Mouse (Mus musculus) cerebellum, adult 11-12 months (tissue): ENCODE data around the gene Twf2.
A peak's percentile ranks its signal among the peaks of the same experiment; 100 is the strongest.
"Not testable (repeated sequence)": the region's sequence is repeated elsewhere in the genome, so short reads cannot be mapped to it uniquely, and the experiment has no call there.

Source experiments
- DNase-seq: peaks from one replicate; pipeline ENCODE4 v3.0.0; 2022

Twf2 gene

DNA sequence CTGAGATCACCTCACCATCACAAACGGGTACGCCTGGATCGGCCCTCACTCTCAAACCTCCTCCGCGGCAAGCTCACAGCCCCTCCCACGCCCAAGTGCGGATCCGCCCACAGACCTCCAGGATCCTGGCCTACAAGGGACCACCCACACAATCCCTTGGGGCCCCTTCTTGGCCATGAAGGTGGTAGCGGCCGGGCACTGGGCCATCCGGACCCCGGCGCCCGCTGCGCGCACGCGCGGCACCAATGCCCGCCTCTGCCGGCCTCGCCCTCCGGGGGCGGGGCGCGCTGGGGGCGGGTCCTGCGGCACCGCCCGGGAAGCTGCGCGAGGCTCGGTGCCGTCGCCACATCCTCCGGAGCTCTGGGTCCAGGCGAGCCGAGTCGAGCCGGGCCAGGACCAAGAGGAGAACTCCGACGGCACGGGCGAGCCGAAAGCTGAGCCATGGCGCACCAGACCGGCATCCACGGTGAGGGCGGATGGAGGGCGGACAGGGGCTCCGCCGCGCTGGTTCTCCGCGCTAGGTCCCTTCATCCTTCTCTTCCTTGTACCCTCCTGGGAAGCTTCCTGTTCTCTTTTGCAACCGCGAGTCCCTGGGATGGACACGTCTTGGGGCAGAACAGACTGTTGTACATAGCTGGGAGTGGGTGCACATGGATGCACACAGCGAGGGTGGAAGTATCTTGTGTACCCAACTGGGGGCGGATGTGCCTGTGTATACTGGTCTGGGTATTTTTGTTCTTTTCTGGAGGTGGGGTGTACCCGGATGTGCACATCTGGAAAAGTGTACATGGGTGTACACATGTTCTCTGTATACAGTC lies at the start of gene Twf2:
Gene Twf2 (plus strand): TSS at position 290 of the 818 bp plus-strand sequence.
- DNase-seq = peak; percentile 93

DNA sequence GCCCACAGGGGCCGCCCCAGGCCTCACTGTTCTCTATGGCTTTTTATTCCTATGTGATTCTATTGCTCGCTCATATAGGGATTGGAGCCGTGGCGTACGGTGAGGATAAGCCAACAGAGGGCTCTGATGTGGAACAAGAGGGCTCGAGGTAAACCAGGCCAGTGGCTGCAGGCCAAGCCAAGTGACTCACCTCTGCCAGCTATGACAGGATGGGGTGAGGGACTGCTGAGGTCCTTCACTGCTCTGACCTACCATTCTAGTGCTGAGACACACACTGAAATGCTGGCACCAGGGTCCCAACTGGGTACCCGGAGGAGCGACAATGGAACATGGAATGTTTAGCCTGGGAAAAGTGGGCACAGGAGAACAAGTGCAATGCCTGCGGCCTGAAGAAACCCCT lies 48.8 kb upstream of the Twf2 start:
- peak; percentile 43 for DNase-seq

DNA sequence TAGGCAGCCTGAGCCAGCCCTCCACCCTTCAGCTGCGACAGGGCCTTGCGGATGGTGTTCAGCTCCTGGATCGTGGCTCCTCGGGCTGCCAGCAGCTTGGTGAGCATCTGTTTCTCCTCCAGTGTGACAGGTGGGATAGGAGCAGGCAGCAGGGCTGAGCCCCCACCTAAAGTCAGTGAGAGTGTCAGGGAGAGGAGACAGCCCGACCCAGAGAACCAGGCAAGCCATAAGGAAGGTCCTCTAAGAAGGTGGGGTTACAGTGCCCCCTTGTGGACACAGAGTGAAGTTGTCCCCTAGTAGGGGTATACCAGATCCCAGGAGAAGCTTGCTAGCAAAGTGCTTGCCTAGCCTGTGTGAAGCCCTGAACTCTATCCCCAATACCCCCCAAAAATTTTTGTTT lies 46.5 kb upstream of the Twf2 start:
- DNase-seq = peak; percentile 71

DNA sequence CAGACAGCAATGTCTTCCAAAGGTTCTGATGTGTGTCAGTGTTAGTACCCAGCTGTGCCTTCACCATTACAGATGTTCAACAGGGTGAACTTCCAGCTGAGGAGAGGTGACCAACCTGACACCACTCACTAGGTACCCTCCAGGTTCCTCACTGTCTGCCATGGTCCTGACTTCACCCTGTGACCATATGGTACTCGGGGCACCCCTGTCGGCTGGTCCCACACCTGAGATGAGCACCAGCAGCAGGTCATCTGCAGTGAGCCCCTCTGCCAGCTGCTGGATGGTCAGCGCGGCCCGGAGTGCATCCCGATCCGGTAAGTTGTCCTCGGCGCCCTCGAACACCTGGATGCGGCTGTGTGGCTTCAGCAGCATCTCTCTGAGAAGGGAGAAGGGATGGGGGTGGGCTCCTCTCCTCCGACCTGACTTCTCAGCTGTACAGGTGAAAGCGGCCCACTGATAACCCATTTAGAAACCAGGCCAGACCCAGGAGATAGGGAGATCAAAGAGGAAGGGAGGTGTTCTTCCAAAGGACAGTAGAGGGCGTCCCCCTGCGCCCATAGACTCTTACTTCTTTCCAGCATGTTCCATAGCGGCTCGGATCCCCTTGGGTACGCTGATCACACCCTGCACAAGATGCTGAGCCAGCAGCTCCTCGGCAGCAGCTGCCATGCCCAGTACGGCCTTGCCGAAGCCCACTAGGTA lies 45.8 kb upstream of the Twf2 start:
- DNase-seq = peak; percentile 37

DNA sequence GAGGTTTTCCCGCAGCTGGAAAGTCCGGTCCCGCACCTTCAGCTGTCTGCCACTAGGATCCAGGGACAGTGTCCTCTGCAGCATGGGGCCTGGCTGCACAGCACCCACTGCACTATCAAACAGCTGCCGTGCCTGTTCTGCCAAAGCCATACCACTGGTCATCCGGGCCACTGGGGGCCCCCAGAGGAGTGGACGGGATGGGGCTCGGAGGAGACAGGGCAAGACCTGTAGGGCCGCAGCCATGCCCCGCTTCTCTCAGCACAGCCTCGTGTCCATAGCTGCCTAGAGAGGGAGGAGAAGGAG lies 45.3 kb upstream of the Twf2 start:
- DNase-seq = peak; percentile 42

DNA sequence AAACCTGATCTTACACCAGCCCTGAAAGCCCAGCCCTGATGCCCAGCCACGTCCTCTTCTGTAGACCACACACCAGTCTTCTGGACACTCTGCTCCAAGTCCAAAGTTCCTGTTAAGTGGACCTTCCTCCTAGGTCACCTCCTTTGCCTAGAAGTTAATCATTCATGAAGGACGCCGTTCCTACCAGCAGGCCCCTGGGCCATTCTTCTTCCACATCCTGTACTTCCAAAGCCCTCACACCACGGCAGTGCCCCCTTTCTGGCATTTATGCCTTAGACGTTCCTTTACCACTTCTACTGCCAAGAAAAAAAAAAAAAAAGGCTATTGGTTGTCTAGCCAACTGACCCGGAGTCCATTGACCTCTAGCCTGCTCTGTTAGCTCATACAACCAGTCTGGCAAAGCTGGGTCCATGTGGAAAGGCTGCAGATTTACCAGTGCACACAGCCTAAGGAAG lies 44.8 kb upstream of the Twf2 start, which contains the start of gene Glyctk:
Gene Glyctk (minus strand): TSS at position 102 of the 455 bp plus-strand sequence.
- DNase-seq = no peak

DNA sequence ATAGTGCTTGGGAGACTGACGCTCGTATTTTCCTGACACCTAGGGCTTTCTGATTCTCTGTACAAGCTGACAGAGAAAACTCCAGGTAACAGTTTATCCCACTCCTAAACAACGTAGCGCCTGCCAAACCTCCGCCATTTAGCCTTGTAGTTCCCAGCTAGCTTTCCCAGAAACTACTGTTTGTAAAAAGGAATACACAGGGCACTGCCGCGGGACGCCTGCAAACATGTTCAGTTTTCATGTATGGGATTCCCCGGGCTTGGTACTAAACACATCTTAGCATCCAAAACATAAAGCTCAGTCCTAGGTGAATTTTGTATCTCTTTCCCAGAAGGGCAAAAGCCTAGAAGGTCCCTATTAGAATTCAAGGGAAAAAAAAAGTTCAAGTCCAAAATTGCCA lies 43.7 kb upstream of the Twf2 start:
- peak; percentile 28 for DNase-seq

DNA sequence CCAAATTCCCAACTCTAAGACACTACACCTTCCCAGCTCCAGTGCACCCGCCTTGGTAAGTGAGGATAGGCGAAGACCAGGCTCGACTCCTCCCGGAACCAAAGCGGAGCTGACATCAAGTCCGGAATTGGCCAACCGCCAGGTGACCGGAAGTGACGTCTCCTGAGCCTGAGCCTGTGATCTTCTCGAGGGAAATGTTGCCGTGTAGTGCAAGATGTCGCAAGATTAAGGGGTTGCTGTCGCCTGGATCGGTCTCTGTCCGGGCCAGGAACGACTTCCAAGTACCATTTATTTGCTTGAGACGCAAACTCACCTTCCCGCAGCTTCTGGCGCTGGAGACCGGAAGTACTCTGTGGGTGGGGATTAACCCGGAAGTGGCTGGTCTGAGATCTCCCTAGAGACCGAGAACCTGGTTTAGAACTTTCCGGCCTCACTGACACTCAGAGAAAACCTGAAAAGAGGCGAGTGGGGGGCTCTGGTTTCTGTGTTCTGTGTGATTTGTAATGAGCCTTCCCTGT lies 43.1 kb upstream of the Twf2 start:
- DNase-seq = peak; percentile 94

DNA sequence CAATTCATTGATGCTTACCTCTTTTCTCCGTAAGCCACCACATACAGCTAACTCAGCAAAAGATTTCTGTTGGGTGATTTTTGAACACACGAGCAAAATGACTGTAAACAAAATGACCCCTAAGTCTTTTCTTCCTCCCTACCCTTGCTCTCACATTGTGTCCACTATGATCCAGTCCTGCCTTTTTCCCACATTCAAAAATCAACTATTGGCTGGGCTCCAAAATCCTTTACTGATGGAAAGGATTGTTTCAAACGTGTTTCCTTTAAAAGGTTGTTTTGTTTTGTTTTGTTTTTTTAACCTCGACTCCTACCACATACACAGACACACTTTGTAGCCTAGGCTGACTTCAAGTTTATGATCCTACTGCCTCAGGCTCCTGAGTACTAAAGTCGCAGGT lies 42.5 kb upstream of the Twf2 start:
- no peak for DNase-seq

DNA sequence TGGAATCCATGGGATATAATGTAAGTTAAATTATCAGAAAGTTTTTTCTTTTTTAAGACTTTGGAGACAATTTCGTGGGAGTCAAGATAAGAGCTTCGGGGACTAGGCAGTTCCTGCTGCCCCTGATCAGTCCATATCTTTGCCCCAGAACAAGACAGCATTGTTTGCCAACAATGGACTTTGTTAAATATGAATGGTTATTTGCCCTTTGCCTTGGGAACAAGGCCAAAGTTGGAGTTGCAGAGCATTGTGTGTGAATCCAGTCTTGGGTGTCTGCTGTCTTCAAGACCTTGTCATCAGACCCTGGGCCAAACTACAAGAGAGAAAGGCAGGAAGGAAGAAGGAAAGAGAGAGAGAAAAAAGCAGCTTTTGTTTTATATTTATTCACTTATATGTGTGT lies 36.2 kb upstream of the Twf2 start:
- DNase-seq = no peak

DNA sequence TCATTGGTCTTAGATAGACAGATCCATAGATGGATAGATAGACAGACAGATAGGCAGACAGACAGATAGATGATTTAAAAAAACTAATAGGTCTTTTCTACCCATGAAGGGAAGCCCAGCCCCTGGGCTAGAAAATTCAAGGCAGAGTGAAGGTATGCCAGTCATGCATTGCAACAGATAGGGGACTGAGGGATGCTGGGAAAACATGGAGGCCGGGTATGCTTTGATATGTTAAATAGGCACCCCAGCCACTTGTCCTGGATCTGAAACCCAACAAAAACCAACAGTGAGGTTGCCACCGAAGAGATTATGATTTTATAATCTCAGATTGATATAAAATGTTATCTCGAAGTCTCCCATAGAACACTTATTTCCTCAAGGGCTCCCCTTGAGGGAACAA lies 35.7 kb upstream of the Twf2 start:
- no peak for DNase-seq

DNA sequence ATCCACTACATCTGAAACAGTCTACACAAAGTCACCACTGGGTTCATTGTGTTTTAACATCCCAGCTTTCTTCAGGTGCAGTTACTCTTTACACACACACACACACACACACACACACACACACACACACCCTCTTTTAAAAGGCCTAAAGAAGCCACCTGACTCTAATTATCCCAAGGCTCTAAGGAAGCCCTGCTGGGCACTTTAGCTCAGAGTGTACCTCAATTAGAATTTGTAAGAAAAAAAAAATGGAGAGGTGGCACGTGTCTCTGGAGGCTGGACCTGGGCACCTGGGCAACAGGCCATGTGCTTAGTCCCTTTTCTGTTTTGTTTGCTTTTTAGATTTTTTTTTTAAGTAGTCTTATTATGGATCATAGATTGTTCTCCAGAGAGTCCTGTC lies 35.2 kb upstream of the Twf2 start:
- no peak for DNase-seq

DNA sequence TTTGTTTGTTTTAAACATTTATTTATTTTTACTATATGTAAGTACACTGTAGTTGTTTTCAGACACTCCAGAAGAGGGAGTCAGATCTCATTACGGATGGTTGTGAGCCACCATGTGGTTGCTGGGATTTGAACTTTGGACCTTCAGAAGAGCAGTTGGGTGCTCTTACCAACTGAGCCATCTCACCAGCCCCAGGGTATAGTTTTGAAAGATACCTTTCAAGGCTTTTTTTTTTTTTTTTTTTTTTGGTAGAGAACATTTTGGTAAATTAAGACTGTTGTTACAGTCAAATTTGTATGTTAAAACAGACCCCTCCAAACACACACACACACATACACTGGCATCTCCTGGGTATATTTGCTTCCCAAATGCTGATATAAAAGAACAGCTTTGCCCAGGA lies 33.9 kb upstream of the Twf2 start:
- DNase-seq = not testable (repeated sequence)

DNA sequence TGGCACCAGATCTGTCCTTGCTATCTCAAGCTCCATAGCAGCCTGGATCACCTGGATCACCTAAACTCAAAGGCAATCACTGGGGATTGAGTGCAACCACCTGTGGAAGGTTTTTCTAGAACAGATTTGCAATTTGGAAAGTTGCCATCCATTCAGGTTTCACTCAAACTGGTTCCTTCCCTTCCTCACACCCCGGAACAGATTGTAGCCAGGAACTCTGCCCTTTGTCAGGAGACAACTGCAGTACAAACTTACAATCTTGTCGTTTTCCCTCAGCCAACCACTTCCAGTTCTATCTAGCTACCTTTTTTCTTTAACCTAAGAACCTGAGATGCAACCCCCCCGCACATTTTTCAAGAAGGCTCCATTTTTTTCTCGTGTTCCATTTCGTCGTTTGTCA lies 33.0 kb upstream of the Twf2 start:
- peak; percentile 49 for DNase-seq

DNA sequence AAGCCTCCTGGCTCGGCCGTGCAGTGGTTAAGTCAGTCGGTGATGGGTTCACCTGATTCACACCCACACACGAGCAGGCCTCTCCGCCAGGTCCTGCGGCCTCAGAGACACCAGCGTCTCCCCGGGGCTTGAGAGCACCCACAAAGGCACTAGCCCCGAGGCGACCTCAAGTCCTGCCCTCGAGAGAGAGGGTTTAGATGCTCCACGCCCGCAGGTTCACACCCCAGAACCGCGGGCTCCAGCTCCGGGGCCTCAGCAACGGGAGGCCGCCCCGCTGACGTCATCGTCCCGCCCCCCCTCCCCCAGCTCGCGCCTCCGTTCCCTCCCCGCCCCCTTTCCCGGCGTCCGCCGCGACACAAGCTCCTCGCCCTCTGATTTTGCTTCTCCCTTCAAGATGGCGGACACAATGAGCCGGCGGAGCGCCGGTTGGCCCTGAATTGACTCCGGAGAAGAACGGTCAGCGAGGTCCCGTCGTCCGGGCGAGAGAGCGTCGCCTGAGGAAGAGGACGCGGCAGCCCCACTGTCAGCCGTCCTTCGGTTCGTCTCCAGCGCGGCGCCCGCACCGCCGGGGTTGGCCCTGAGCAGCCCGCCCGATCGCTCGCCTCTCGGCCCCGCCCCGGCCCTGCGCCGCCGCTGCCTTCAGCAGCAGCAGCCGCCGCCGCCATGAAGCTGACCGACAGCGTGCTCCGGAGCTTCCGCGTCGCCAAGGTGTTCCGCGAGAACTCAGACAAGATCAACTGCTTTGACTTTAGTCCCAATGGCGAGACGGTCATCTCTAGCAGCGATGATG lies 32.2 kb upstream of the Twf2 start, which contains the start of gene Wdr82:
Gene Wdr82 (plus strand): TSS at position 373 of the 790 bp plus-strand sequence.
- DNase-seq = peak; percentile 89

DNA sequence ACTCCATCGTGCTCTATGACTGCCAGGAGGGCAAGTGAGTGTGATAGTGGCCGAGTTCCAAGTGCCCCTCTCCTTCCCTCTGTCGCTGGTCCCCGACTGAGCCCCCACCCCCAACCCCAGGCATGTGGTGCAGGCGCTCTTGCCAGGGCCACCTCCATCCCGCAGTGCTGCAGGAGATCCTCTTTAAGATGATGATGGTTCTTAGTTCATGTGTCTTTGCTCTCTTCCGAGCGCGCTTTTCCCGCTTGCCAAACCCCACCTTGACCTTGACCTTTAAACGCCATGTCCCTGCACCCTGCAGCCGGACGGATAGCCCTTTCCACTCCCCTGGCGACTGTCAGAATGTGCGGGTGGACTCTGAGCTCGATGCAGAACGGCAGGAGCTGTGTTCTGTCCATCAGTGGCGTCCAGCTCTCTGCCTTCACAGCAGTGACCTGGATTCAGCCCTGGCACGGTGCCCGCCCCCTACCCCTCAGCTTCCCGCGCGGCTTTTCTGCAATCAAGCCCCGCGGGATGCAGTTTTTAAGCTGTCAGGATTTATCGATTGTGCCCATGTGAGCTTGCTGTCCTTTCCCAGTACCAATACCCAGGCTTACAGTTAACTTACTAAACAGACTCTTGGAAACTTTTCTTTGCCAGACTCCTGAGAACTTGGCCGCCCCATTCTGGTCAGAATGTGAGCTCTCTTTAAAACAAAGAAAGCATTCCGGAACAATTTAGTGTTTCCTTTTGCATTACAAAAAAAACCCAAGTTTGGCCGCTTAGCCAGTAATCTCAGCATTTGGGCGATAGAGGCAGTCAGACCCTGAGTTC lies 31.4 kb upstream of the Twf2 start:
- DNase-seq = peak; percentile 87

DNA sequence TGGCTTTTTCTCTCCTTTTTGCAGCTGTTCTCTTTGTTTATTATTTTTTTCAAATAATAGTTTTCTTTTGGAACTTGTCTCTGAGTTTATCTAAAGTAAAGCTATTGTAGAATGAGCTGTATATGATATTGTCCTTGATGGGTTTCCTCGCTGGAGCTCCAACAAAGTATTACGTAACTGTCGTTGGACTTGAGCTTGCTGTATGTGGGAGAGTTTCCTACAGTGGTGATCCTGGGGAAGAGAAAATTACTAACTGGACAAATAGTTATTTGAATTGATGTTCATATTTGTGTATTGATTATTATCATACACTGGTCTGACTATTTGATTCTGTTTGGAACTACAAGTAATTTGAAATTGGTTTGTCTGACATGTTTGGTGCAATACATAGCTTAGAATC lies 30.4 kb upstream of the Twf2 start:
- DNase-seq = no peak

DNA sequence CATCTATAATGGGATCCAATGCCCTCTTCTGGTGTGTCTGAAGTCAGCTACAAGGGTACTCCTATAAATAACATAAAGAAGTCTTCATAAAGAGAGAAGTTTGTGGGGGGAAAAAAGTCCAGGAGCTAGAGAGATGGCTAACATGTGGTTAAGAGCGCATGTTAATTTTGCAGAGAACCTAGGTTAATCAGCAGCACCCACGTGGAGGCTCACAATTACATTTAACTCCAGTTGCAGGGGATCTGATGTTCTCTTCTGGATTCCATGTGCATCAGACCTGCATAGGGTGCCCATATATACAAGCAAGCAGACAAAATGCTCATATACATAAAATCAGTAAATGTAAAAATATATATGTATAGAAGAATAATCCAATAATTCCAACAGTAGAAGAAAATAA lies 29.5 kb upstream of the Twf2 start:
- no peak for DNase-seq

DNA sequence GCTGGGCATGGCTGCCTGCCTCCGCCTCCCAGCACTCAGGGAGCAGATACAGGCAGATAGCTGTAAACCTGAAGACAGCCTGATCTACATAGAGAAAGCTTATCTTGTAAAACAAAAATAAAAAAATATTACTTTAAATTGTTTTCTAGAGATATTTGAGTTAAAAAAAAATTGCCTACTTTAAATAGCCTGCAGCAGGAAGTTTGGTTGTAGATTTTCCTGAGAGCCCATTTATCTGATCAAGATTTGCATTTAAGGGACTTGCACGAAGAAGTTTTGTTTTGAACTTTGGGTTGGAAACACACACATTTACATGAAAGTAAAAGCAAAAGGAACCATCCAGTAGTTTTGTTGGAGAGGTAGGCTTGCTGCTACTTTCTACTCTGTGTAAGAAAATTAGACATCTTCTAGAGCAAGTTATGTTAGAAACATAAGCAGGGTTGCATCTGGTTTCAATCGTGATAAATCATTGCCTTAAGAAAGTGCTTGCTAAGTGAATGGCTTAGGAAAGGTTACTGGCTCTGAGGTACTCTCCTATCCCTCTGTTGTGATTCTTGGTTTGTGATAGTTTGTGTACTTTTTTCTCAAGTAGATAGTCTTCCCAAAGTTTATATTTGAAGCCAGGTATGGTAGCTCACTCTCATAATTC lies 27.2 kb upstream of the Twf2 start:
- DNase-seq = no peak

DNA sequence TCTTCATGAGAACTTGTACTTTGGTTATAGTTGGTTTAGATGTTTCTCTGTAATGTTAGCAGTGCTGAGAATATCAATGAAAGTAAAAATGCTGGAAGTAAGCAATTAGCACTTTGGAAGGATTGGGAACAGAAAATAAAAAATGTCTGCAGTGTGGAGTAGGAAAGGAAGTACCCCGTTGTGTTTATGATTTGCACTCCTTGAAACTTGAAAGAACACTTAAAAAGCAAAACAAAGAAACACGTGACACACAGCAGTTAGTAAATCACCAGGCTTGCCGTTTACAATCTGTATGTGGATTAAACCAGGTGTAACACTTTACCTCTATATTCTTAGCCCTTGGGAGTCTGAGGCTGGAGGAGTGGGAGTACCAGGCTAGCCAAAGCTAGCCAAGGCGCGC lies 26.1 kb upstream of the Twf2 start:
- DNase-seq = no peak

DNA sequence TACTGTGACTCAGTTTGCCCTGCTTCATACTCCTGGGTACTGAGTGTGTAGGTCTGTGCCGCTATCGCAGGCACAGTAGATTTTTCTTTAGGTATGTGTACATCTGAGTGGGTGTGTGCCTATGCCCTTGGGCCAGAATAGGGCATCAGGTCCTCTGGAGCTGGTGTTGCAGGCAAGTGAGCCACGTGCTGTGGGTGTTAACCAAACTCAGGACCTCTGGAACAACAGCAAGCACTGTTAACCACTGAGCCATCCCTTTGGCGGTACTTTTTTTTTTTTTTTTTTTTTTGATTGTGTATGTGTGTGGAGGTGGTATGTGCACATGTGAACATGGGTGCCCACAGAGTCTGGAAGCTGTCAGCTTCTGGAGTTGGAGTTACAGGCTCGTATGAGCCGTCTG lies 25.1 kb upstream of the Twf2 start:
- DNase-seq = no peak

DNA sequence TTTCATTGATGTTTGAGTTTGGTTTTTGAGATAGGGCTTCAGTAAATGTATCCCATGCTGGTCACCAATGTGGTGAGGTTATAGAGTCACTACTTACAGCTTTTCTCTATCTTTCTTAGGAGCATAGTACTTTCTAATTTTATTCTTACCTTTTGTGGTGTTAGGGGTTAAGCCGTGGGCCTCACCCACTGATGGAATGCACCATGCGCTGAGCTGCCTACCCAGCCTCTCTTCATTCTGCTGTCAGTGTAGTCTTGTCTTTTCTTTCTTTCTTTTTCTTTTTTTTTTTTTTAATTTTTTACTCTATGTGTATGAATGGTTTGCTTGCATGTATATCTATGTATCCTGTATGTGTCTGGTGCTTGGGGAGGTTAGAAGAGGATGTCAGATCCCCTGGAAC lies 23.5 kb upstream of the Twf2 start:
- DNase-seq = no peak
